Mouse (Mus musculus): ENCODE data around the gene C2cd2l.
"Not testable (repeated sequence)": the region's sequence is repeated elsewhere in the genome, so short reads cannot be mapped to it uniquely, and the experiment has no call there.

The C2cd2l gene

DNA sequence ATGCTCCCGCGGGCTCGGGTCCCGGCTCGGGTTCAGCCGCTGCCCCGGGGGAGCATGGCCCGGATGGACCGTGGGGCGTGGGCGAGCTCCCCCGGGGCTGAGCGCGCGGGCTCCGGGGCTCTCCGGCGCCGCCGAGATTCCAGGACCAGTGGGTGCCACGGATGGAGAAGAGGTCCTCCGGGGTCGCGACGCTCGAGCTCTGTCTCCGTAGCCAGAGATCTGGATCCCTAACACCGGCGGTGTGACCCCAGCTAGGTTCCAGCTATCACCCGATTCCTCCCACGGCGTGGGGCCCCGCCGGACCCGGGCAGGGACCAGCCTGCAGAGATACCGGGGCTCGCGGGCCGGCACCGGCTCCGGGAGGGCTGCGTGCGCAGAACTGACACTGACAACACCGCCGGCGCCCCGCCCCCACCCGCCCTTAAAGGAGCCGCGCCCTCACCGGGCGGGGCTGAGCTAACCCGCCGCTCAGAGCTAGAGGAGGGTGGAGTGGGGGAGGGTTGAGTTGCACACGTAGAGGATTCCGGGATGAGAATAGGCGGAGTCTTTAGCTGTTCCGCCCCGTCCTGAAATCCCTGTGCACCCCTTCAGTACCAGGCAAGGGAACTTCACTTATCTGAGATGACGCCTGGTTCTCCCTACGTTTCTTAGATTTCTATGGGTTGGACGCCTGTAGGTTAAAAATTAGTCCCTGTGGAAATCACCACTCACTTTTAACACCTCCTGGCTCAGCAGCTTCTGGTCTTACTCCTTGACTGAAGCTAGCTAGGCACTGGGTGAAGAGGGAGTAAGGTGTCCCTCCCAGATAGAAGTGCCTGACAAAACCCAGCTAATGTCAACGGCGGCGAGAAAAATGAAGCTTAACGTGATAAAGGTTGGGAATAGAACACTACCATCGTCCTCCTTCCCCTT is at the start of gene C2cd2l:
Gene C2cd2l, minus strand, starts transcription at position 399 of the 912 bp plus-strand sequence.
- peak; percentile 90 for DNase-seq (ENCODE audit: low spot score in 2 of 2)

DNA sequence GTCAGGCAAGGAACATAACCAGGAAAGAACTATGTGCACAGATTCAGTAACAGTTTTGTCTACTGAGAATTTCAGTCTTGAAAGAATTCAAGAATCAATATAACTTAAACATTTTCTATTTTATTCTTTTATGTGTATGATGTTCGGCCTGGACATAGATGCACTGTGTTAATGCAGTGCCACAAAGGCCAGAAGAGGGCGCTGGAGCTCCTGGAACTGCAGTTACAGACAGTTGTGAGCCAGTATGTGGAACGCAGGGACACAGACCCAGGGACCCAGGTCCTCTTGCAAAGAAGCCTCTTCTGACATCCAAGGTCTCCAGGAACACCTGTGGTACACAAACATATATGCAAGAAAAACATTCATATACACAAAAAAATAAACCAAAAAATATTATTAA is 44.4 kb upstream of the C2cd2l start:
- DNase-seq (ENCODE audit: low spot score in 2 of 2) = no peak

DNA sequence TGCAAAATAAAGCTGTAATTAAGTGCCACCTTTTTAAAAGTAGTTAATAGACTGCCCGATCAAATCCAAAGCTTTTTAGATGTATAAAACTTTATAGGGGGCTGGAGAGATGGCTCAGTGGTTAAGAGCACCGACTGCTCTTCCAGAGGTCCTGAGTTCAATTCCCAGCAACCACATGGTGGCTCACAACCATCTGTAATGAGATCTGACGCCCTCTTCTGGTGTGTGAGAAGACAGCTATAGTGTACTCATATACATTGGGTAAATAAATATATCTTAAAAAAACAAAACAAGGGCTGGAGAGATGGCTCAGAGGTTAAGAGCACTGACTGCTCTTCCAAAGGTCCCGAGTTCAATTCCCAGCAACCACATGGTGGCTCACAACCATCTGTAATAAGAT is 41.8 kb upstream of the C2cd2l start:
- not testable (repeated sequence) for DNase-seq (ENCODE audit: low spot score in 2 of 2)

DNA sequence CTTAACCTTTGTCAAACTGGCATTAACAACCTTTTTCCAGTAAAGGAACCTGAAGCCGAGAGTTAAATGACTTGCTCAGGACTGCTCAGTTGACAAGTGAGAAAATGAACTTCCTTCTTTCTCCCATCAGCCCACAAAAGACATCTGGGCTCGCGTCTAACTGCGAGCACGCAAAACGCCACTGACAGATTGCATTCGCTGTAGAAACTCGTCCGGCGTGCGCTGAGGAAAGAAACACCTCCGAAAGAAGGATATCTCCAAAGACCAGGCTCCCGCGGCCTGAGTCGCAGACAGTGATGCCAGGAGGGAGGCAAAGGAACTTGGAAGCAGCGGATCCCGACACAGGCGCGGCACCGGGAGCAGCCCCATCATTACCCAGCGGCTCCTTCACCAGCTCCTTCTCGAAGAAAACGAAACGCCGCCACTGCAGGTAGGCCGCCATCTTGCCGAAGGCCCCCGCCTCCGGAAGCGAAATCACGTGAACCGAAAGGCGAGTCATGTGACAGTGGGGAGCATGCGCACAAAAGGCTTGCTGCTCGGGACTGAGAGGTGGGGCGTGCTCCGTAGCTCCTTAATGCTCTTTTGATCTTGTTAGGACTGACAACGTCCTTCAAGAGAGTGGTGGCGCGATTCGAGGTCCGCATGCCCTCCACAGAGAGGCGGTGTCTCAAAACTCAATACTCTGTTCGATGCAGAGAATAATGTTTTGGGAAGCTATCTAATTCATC is 41.3 kb upstream of the C2cd2l start, which contains the start of gene Vps11:
Gene Vps11, minus strand, starts transcription at position 481 of the 728 bp plus-strand sequence.
- peak; percentile 93 to 95 for DNase-seq (ENCODE audit: low spot score in 2 of 2)

DNA sequence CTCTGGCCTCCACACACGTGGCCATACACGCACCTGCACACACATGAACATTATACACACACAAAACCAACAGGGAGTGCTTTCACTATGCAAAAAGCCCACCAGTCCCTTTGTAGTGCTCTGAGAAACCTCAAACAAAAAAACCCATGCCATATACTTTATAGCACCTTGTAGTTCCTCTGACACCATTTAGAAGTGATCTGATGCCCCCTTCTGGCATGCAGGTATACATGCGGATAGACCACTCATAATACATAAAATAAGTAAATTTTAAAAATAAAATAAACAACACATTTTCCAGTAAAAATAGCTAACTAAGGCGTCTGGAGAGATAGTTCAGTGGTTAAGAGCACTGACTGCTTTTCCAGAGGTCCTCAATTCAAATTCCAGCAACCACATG is 37.1 kb upstream of the C2cd2l start:
- no peak for DNase-seq (ENCODE audit: low spot score in 2 of 2)

DNA sequence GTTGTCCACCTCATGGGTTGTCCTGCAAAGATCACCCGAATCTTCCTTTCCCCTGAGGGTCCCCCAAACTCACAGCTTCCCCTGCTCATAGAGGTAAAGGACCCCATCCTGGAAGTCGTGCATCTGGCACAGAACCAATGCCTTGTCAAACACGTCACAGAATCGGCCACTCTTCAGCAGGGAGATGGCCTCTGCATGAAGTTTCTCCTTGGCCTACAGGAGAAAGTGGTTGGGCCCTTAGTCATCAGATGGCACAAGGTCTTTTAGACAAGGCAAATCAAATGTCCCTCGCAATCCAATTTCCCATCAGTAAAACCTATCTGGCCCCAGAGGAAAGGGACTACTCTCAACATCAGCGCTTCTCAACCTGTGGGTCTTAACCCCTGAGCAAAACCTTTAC is 33.1 kb upstream of the C2cd2l start:
- DNase-seq (ENCODE audit: low spot score in 2 of 2) = no peak

DNA sequence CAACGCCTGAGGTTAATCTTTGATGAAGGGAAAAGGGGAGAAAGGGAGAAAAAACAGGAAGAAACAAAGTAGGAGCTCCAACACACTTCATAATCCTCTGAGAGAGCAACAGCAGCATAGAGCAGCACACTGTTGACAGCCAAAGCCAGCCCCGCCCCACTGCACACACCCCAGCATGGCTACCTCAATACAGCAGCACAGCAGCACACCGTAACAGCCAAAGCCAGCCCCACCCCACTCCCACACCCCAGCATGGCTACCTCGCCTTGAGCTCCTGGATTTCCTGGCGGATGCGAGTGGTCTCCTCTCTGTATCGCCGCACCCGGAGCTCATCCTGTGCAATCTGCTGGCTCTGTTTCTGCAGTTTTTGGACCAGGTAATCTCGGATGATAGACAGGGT is 32.3 kb upstream of the C2cd2l start:
- DNase-seq (ENCODE audit: low spot score in 2 of 2) = no peak

DNA sequence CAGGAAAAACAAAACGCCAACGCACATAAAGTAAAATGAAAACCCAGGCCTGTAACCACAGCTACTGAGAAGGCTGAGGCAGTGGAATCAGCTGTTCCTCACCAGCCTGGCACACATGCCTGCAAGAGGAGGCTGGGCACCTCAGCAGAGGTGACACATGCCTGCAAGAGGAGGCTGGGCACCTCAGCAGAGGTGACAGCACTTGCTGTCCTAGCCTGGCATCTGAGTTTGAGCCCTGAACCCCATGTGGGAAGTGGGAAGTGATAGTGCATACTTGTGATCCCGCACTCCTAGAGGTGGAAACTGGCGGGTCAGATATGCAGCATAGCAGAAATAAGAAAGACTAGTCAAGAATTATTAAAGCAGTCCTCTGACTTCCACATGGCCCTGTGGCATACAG is 31.3 kb upstream of the C2cd2l start:
- no peak for DNase-seq (ENCODE audit: low spot score in 2 of 2)

DNA sequence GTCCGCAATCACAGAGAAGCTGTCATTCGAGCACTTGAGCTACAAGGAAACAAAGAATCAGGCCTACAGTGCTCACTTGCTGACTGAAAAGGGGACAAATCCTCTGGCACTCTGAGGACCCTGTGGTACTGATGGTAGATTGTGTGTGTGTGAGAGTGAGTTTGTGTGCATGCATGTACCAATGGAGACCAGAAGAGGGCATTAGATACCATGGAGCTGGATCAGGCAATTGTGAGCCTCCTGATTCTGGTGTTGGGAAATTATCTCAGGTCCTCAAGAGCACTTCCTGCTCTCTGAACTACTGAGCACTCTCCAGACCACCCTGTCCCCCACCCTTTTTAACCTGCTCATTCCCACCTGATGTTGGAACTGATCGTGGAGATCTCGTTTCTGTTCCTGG is 28.5 kb upstream of the C2cd2l start:
- no peak for DNase-seq (ENCODE audit: low spot score in 2 of 2)

DNA sequence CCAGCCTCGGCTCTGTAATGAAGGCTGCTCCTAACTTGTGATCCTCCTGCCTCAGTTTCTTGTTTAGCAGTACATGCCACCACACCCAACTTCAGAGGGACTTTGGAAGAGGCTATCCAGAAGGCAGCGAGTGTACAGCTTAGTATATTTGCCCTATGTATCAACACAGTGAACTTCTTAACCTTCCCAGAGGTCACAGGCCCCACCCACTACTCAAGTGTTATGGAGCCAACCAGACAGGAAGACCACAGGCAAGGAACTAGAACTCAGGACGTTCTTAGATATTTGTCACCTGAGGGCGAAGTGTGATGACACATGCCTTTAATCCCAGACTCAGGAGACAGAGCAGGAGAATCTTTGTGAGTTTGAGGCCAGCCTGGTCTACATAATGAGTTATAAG is 27.5 kb upstream of the C2cd2l start:
- no peak for DNase-seq (ENCODE audit: low spot score in 2 of 2)

DNA sequence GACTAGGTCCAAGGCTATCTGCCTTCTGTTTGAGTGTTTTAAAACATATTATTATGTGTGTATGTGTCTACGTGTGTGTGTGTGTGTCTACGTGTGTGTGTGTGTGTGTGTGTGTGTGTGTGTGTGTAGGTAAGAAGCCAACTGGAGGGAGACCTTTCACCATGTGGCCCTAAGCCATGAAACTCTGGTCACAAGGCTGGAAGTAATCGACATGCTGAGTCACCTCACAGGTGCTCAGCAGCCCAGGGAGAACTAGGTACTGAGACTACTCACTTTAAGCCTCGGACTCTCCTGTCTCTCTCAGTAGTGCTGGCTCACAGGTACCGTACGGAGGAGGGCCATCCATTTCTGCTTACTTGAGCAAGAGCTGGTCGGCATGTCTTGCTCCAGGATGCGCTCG is 27.1 kb upstream of the C2cd2l start:
- no peak for DNase-seq (ENCODE audit: low spot score in 2 of 2)

DNA sequence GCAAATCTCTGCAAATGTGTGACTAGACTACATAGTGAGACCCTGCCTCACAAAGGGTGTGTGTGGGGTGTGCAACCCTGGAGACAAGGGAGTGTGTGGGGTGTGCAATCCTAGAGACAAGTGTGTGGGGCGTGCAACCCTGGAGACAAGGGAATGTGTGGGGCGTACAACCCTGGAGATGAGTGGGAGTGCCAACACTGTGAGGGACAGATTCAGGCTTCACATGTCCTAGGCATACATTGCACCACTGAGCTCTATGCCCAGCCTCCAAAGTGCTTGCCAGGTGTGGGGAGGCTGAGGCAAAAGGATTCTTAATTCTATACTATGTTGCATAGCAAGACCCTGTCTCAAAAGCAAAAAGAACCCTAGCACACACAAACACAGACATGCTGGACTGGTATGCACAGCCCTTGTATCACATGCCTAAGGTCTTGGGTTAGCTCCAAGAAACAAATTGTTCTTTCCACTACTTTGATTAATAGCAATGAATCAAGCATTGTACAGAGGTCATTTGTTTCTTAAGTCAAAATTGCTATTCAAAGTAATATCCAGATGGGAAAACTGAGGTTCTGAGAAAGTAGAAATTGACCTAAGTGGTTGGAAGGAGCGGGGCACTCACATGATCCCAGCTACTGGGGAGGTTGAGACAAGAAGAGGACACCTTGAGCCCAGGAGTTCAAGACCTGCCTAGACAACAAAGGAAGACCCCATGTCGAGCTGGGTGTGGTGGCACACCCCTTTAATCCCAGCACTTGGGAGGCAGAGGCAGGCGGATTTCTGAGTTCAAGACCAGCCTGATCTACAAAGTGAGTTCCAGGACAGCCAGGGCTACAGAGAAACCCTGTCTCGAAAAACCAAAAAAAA is 25.7 kb upstream of the C2cd2l start:
- peak in 1 of 2 experiments; percentile 37 for DNase-seq (ENCODE audit: low spot score in 2 of 2)

DNA sequence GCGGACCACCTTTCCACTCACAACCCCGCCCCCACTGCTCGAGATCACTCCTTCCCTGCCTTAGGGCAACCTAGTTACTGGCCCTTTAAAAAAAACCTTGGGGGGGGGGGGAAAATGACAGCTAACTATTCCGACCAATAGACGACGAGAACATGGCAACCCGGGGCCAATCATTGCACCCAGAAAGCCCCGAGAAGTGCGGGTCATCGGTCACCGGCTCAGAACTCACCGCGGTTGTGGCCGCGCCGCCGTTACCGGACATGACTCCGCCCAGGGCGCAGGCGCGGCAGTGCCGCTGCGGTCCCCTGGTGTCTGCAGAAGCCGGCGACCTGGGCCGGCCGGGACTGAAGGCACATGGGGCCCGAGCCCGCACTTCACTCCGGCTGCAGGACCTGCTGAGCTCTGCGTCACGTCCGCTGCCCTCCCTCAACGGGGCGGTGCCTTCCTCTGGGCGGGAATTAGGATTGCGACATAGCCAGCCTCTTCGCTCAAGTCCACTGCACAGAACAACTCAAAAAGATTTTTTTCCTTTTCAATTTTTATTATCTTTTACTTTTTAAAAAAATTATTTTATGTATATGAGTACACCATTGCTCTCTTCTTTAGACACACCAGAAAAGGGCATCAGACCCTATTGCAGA is 23.8 kb upstream of the C2cd2l start, which contains the start of gene Hmbs:
Gene Hmbs, minus strand, starts transcription at position 448 of the 641 bp plus-strand sequence.
- DNase-seq (ENCODE audit: low spot score in 2 of 2) = peak; percentile 88 to 94

DNA sequence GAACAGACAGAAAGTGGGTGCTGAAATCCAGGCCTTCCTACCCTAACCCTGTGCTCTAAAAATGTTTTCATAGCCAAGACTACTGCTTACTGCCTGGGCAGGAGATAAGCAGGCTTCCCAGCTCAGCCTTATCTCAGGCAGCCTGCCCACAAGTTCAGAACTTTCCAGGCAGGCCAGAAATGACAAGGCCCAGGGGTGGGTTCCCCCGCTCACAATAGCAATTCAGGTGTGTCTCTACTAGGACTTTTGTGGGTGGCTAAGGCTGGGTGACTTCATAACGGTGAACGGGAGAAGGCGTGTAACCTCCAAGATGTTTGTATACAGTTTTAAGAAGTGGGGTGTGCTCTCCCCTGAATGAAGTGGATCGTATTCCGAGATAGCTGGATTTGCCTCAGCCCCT is 23.2 kb upstream of the C2cd2l start:
- no peak for DNase-seq (ENCODE audit: low spot score in 2 of 2)

DNA sequence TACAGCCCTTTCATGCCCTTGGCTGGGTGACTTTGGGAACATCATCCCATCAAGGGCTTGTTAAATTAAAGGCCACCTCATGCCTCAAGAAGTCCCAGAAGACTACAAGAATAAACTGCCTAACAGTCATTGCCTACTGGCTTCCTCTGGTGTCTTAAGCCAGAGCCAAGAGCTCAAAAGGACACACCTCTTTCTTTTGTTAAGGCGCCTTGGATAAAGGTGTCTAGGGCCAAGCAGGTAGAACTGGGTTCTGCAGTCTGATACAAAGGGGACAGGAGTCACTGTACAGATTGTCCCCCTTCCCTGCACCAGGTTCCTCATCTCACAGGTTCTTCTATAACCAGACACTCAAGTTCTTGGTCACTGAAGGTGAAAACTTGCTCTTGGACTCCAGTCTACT is 22.5 kb upstream of the C2cd2l start:
- no peak for DNase-seq (ENCODE audit: low spot score in 2 of 2)

DNA sequence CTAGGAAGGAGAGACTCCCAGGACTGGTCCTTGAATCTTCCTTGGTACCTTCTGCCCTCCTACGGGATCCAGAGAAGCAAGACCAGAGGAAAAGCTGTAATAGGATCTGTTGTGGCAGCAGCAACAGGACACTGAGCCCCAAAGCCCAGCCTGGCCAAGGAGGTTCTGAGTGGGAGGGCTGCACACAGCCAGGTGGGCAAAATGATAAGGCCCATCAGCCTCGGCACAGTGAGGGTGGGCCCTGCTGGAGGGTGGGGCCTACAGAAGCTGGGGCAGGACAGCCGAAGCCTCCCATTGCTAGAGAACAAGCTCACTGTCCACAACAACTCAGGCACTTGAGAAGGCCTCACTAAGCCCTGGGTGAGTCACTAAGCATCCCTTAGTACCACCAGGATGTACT is 22.1 kb upstream of the C2cd2l start:
- no peak for DNase-seq (ENCODE audit: low spot score in 2 of 2)

DNA sequence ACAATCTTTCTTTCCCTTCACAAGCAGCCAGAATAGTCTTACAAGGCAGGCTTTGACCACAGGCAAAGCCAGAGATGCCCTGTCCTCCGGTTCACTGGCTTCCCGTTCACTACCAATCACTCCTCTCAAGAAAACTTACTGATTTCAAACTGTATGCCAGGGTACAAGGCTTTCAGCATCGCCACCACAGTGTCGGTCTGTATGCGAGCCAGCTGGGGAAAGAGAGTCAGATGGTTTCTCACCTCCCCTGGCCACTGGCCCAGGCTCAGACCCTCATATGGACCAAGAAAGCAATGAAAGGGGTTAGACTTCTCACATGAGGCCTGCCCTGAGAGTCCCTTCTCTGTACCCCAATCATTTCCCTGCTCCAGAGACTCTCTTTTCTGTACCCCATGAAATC is 21.4 kb upstream of the C2cd2l start:
- no peak for DNase-seq (ENCODE audit: low spot score in 2 of 2)

DNA sequence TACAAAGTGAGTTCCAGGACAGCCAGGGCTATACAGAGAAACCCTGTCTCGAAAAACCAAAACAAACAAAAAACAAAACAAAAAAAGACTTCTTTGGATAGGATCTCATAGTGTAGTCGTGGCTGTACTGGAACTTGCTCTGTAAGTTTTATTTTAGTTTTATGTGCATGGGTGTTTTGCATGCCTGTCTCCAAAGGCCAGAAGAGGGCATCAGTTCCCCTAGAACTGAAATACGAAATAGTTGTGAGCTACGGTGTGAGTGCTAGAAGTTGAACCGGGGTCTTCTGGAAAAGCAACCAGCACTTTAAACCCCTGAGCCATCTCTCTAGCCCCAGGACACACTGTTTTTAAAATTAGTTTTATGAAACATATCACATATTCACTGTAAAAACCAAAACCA is 18.5 kb upstream of the C2cd2l start:
- no peak for DNase-seq (ENCODE audit: low spot score in 2 of 2)

DNA sequence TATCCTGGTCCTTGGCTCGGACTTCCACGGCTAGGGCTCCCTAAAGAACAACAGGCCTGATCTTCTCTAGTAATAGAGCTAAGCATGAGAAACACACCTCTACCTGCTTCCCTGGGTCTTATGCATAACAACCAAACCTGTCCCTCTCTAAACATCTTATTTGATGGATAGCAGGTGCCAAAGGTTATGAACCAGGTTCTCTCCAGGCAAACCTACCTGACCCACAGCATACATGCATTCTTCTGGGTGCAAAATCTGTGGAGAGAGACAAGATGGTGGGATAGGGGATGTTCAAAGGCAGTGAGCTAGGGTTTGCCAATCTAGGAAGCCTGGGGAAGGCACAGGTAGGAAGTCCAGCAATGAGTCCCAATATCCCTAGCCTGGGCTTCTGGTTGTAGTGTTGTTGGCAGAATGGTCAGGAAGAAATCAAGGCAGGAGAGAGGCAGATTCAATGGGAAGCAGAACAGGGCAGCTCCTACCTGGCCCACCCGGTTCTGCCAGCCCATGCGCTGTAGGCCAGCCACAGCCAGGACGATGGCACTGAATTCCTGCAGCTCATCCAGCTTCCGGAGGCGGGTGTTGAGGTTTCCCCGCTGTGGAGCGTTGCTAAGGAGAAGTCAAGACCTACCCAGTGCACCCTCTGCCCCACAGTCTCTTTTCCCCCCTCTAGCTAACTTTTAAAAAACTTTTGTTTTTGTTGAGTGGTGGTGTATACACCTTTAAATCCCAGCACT is 17.5 kb upstream of the C2cd2l start:
- DNase-seq (ENCODE audit: low spot score in 2 of 2) = no peak

DNA sequence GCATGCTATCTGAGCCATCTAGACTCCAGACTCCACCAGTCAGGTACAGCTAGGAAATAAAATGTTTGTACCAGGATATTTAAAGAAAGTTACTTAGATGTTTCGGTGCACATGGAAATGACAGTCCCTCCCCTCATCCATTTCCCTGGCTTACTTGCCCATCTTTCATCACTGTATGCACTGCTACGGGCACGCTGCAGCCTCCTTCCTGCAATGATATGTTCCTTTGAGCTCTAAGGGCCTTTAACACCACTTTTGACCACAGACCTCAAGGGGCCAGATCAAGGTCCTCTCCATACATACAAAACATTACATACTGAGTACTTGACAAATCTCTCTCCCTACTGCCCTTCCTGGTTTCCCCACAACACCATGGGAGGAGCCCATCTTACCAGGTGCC is 16.9 kb upstream of the C2cd2l start:
- no peak for DNase-seq (ENCODE audit: low spot score in 2 of 2)

DNA sequence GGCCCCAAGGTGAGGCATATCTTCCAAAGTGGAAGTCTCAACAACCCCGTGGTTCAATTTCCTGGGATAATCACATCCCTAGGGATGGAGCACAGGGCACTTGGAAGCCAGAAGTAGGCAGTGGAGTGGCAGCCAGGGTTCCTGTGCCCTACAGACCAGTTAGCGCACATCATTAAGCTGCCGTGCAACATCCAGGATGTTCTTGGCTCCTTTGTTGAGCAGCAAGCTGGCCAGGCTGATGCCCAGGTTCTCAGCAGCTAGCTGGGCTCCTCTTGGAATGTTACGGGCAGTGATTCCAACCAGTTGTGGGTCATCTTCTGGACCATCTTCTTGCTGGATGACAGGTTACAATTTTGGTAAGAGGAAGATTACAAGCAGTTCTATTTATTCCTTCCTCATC is 16.4 kb upstream of the C2cd2l start:
- DNase-seq (ENCODE audit: low spot score in 2 of 2) = not testable (repeated sequence)

Data from right cerebral cortex, adult 2 months (tissue).